ENCODE assay signal across 20 mouse cellular contexts in the genomic region with DNA sequence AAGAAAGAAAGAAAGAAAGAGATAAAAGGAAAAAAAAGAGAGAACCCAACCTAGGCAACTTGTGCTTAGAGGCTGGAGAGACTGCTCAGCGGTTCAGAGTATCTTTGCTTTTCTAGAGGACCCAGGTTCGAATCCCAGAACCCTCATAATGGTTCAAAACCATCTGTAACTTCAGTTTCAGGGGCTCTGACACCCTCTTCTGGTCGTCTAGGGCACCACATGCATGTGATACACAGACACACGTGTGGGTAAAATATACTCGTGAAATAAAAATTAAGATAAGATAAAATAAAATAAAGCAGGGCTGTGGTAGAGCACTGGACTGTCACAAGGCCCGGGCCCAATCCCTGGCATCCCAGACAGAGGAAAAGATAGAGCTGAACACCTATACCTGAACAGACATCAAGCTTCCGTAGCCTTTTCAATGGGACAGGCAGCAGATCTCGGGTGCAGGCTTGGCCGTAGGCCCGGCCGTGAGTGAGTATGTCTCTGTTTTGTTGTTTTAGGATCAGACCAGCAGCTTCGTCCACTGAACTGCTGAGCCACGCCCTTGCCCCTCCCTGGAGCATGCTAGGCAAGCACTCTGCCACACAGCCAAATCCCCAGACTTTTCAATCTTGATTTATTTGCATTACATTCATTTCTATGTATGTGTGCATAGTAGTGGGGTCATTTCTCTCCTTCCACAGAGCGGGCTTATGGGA. TPM values are rescaled to one million over a fixed set of nuclear protein-coding genes. Genes with fewer than 3 reads are reported as not detected.
A peak's percentile ranks its signal among the peaks of the same experiment; 100 is the strongest.
DNase-seq lines count a peak whose midpoint lies in the region; ATAC-seq and TF ChIP-seq lines count a peak whose summit lies in the region.
"Had no signal": no experiment of that assay in that cellular context is flagged by ENCODE, and none has a peak within 500 bp of the region (broad histone marks: within the 10 kb centered on the region; RNA-seq: fewer than 3 reads in every experiment).

No protein-coding gene starts in this region.

- no peak for TF ChIP-seq POLR2A in kidney, adult 2 months (IDR thresholded peaks at IDR 0.05; ENCODE audit: low read depth, low read length)

- no peaks in the 10 kb centered on the region for H3K27me3 ChIP-seq in kidney, adult 2 months (replicated peaks; ENCODE audit: control insufficient read depth, insufficient read depth, low read length)
- no peaks in the 10 kb centered on the region for H3K27me3 ChIP-seq in kidney, embryonic 15.5 days
- no peaks in the 10 kb centered on the region for H3K27me3 ChIP-seq in liver, embryonic 14.5 days (ENCODE audit: control insufficient read depth, insufficient read depth, low read length)
- H3K27me3 ChIP-seq in liver, embryonic 11.5 days (replicated peaks; ENCODE audit: control insufficient read depth, insufficient read depth, low read length): no peaks in the 10 kb centered on the region
- H3K27me3 ChIP-seq in E14TG2a.4 (ENCODE audit: insufficient read depth, low read length): no peaks in the 10 kb centered on the region
- H3K27me3 ChIP-seq in liver, postnatal 0 days (ENCODE audit: insufficient read depth, low read length): no peaks in the 10 kb centered on the region
- H3K27me3 ChIP-seq: embryonic facial prominence, embryonic 12.5 days; heart, embryonic 12.5 days; limb, embryonic 13.5 days; megakaryocyte, embryonic 14.5 days had no signal

- TF ChIP-seq EP300 in liver, embryonic 14.5 days (IDR thresholded peaks at IDR 0.05; ENCODE audit: low read depth): no peak
- TF ChIP-seq EP300 in liver, postnatal 0 days (IDR thresholded peaks at IDR 0.05; ENCODE audit: low read depth): no peak

- H3K4me3 ChIP-seq in kidney, adult 2 months (ENCODE audit: insufficient read depth, low read depth, low read length): no peak overlapping the region
- no peak overlapping the region for H3K4me3 ChIP-seq in kidney, embryonic 15.5 days (replicated peaks)
- H3K4me3 ChIP-seq in liver, embryonic 14.5 days (ENCODE audit: insufficient read depth in 1 of 2, low read depth in 2 of 2, low read length in 2 of 2): no peak overlapping the region
- H3K4me3 ChIP-seq in liver, embryonic 11.5 days (ENCODE audit: low read depth, low read length): no peak overlapping the region
- no peak overlapping the region for H3K4me3 ChIP-seq in E14TG2a.4 (replicated peaks; ENCODE audit: low read length)
- no peak overlapping the region for H3K4me3 ChIP-seq in liver, postnatal 0 days (ENCODE audit: low read depth, low read length)
- H3K4me3 ChIP-seq: embryonic facial prominence, embryonic 12.5 days; heart, embryonic 12.5 days; limb, embryonic 13.5 days; megakaryocyte, embryonic 14.5 days had no signal

- WGBS in kidney, adult 2 months: 69% methylated on average over 14 of the region's 14 CpGs
- WGBS in kidney, embryonic 15.5 days: 74% methylated on average over 14 of the region's 14 CpGs
- WGBS in liver, embryonic 14.5 days (ENCODE audit: insufficient replicate concordance): 64% methylated on average over 14 of the region's 14 CpGs
- 74% methylated on average over 14 of the region's 14 CpGs for WGBS in liver, embryonic 11.5 days
- 78% methylated on average over 14 of the region's 14 CpGs for WGBS in liver, postnatal 0 days (ENCODE audit: insufficient replicate concordance)

- H3K4me2 ChIP-seq in kidney, embryonic 15.5 days: no peak overlapping the region
- H3K4me2 ChIP-seq in liver, embryonic 14.5 days (ENCODE audit: low read depth): no peak overlapping the region
- no peak overlapping the region for H3K4me2 ChIP-seq in liver, embryonic 11.5 days
- no peak overlapping the region for H3K4me2 ChIP-seq in liver, postnatal 0 days (ENCODE audit: low read depth, low read length)
- H3K4me2 ChIP-seq: embryonic facial prominence, embryonic 12.5 days; heart, embryonic 12.5 days; limb, embryonic 13.5 days; lung, embryonic 14.5 days had no signal

- ATAC-seq in kidney, embryonic 15.5 days (replicated peaks; ENCODE audit: low FRiP score): no peak
- 0 out of 2 replicates have a peak, but pooled peaks have one; percentile 14 for ATAC-seq in liver, embryonic 14.5 days (ENCODE audit: insufficient read depth)
- ATAC-seq in liver, embryonic 11.5 days (replicated peaks; ENCODE audit: low FRiP score): no peak
- no peak for ATAC-seq in liver, postnatal 0 days
- ATAC-seq: hindbrain, postnatal 0 days had no signal

- H3K27ac ChIP-seq in kidney, adult 2 months (ENCODE audit: insufficient read depth, low read depth, low read length): no peak overlapping the region
- no peak overlapping the region for H3K27ac ChIP-seq in kidney, embryonic 15.5 days
- H3K27ac ChIP-seq in liver, embryonic 14.5 days: no peak overlapping the region
- H3K27ac ChIP-seq in liver, embryonic 11.5 days (ENCODE audit: low read depth, low read length): no peak overlapping the region
- H3K27ac ChIP-seq in liver, postnatal 0 days (ENCODE audit: low read depth): no peak overlapping the region
- H3K27ac ChIP-seq: embryonic facial prominence, embryonic 12.5 days; hindbrain, postnatal 0 days; limb, embryonic 13.5 days had no signal

- H3K9ac ChIP-seq in kidney, embryonic 15.5 days: no peak overlapping the region
- H3K9ac ChIP-seq in liver, embryonic 14.5 days (replicated peaks): no peak overlapping the region
- no peak overlapping the region for H3K9ac ChIP-seq in liver, embryonic 11.5 days (ENCODE audit: low read depth, low read length)
- H3K9ac ChIP-seq in liver, postnatal 0 days (replicated peaks): no peak overlapping the region
- H3K9ac ChIP-seq: embryonic facial prominence, embryonic 12.5 days; heart, embryonic 12.5 days; limb, embryonic 13.5 days; lung, embryonic 14.5 days had no signal

- DNase-seq in kidney, adult 2 months: no peak
- no peak for DNase-seq in liver, embryonic 14.5 days (ENCODE audit: low read depth in 3 of 3, low spot score in 3 of 3)
- no peak for DNase-seq in liver, embryonic 11.5 days (ENCODE audit: low spot score)
- DNase-seq in liver, postnatal 0 days: no peak
- no peak for DNase-seq in right cerebral cortex, adult 2 months (ENCODE audit: low spot score in 2 of 2)
- no peak for DNase-seq in B cell, adult 2 months
- DNase-seq: gastrocnemius, postnatal 36 days; heart, postnatal 36 days; right cerebral cortex, adult 18-20 months; thymus, postnatal 4 days had no signal

- H3K4me1 ChIP-seq in kidney, adult 2 months (ENCODE audit: control insufficient read depth, insufficient read depth, low read length): peaks cover 7% of the 10 kb centered on the region; the same call in 1 of the 2 replicates
- peaks cover 13% of the 10 kb centered on the region for H3K4me1 ChIP-seq in kidney, embryonic 15.5 days
- peaks cover 12 to 15% of the 10 kb centered on the region in 2 experiments for H3K4me1 ChIP-seq in liver, embryonic 14.5 days (replicated peaks; ENCODE audit: control insufficient read depth in 2 of 2, insufficient read depth in 2 of 2, low read length in 1 of 2)
- H3K4me1 ChIP-seq in liver, embryonic 11.5 days (replicated peaks; ENCODE audit: control insufficient read depth, insufficient read depth, low read length): peaks cover 6% of the 10 kb centered on the region; the same call in 1 of the 2 replicates
- H3K4me1 ChIP-seq in E14TG2a.4 (replicated peaks; ENCODE audit: low read depth, low read length): peaks cover 57% of the 10 kb centered on the region
- peaks cover 14% of the 10 kb centered on the region for H3K4me1 ChIP-seq in liver, postnatal 0 days (ENCODE audit: insufficient read depth)

- no peaks in the 10 kb centered on the region for H3K9me3 ChIP-seq in kidney, embryonic 15.5 days (replicated peaks)
- H3K9me3 ChIP-seq in liver, embryonic 14.5 days (ENCODE audit: control insufficient read depth, low read length): no peaks in the 10 kb centered on the region
- no peaks in the 10 kb centered on the region for H3K9me3 ChIP-seq in liver, embryonic 11.5 days (ENCODE audit: control insufficient read depth, low read length)
- H3K9me3 ChIP-seq in E14TG2a.4 (ENCODE audit: low read length): no peaks in the 10 kb centered on the region
- H3K9me3 ChIP-seq in liver, postnatal 0 days (ENCODE audit: low read length): no peaks in the 10 kb centered on the region
- H3K9me3 ChIP-seq: embryonic facial prominence, embryonic 12.5 days; heart, embryonic 12.5 days; limb, embryonic 13.5 days; megakaryocyte, embryonic 14.5 days had no signal

- 0 out of 2 replicates have a peak, but pooled peaks have one; percentile 7 for TF ChIP-seq CTCF in kidney, adult 2 months (conservative IDR thresholded peaks at IDR 0.05; ENCODE audit: insufficient read depth, insufficient read length, low read depth, low read length)
- TF ChIP-seq CTCF in liver, embryonic 14.5 days (IDR thresholded peaks at IDR 0.05; ENCODE audit: low read depth): peak; percentile 4; the same call in 1 of the 2 replicates
- peak; percentile 39 for TF ChIP-seq CTCF in E14TG2a.4 (conservative IDR thresholded peaks at IDR 0.05; ENCODE audit: low read length)
- peak; percentile 35; the same call in 1 of the 2 replicates for TF ChIP-seq CTCF in liver, postnatal 0 days (IDR thresholded peaks at IDR 0.05; ENCODE audit: low read depth)

- no peaks in the 10 kb centered on the region for H3K36me3 ChIP-seq in kidney, adult 2 months (ENCODE audit: control insufficient read depth, insufficient read depth, low read length)
- no peaks in the 10 kb centered on the region for H3K36me3 ChIP-seq in kidney, embryonic 15.5 days
- H3K36me3 ChIP-seq in liver, embryonic 14.5 days (replicated peaks; ENCODE audit: control insufficient read depth, insufficient read depth, low read depth): no peaks in the 10 kb centered on the region
- H3K36me3 ChIP-seq in liver, embryonic 11.5 days (ENCODE audit: control insufficient read depth, insufficient read depth, low read length): no peaks in the 10 kb centered on the region
- no peaks in the 10 kb centered on the region for H3K36me3 ChIP-seq in E14TG2a.4 (ENCODE audit: insufficient read depth, low read length)
- no peaks in the 10 kb centered on the region for H3K36me3 ChIP-seq in liver, postnatal 0 days (replicated peaks; ENCODE audit: insufficient read depth, low read length)
- H3K36me3 ChIP-seq: embryonic facial prominence, embryonic 12.5 days; heart, embryonic 12.5 days; limb, embryonic 13.5 days had no signal

RNA-seq across cellular contexts. Expression of a gene that starts 4.5 kb away (rescaled TPM):
- polyA plus RNA-seq in kidney, adult 2 months (2012; rRNA removed): 65.5 and 76.4 TPM in 2 replicates
- 292 and 299 TPM in 2 replicates for polyA plus RNA-seq in kidney, embryonic 15.5 days (2015; fragmentation: Nextera tagmentation; extraction: Ambion mirVana)
- 68.1 and 102 TPM in 2 replicates for polyA plus RNA-seq in liver, embryonic 14.5 days (2012; rRNA removed)
- 180 and 217 TPM in 2 replicates for polyA plus RNA-seq in liver, embryonic 14.5 days (2014; fragmentation: Nextera tagmentation; extraction: Ambion mirVana)
- 363 and 374 TPM in 2 replicates for polyA plus RNA-seq in liver, embryonic 11.5 days (2014; fragmentation: Nextera tagmentation; extraction: Ambion mirVana)
- 75.4 and 81.4 TPM in 2 replicates for polyA plus RNA-seq in liver, postnatal 0 days (2015; fragmentation: Nextera tagmentation; extraction: Ambion mirVana)

RNA-seq across cellular contexts. Expression of a gene that starts 16.7 kb away (rescaled TPM):
- polyA plus RNA-seq in kidney, adult 2 months (2012; rRNA removed): 0.34 and 0.48 TPM in 2 replicates
- polyA plus RNA-seq in kidney, embryonic 15.5 days (2015; fragmentation: Nextera tagmentation; extraction: Ambion mirVana): 0.32 TPM in 2 replicates
- not detected in 2 replicates for polyA plus RNA-seq in liver, embryonic 14.5 days (2012; rRNA removed)
- polyA plus RNA-seq in liver, embryonic 14.5 days (2014; fragmentation: Nextera tagmentation; extraction: Ambion mirVana): not detected in 2 replicates
- polyA plus RNA-seq in liver, embryonic 11.5 days (2014; fragmentation: Nextera tagmentation; extraction: Ambion mirVana): not detected in 2 replicates
- not detected in 2 replicates for polyA plus RNA-seq in liver, postnatal 0 days (2015; fragmentation: Nextera tagmentation; extraction: Ambion mirVana)
- polyA plus RNA-seq: forebrain, embryonic 11.5 days; heart, embryonic 12.5 days; lung, embryonic 14.5 days; spleen, adult 2 months had no signal

RNA-seq across cellular contexts. Expression of a gene that starts 24.4 kb away (rescaled TPM):
- polyA plus RNA-seq in kidney, adult 2 months (2012; rRNA removed): 22.4 and 25.2 TPM in 2 replicates
- polyA plus RNA-seq in kidney, embryonic 15.5 days (2015; fragmentation: Nextera tagmentation; extraction: Ambion mirVana): 3.9 and 4.2 TPM in 2 replicates
- polyA plus RNA-seq in liver, embryonic 14.5 days (2012; rRNA removed): 1.5 and 1.8 TPM in 2 replicates
- 0.36 and 0.47 TPM in 2 replicates for polyA plus RNA-seq in liver, embryonic 14.5 days (2014; fragmentation: Nextera tagmentation; extraction: Ambion mirVana)
- polyA plus RNA-seq in liver, embryonic 11.5 days (2014; fragmentation: Nextera tagmentation; extraction: Ambion mirVana): 1.4 and 1.7 TPM in 2 replicates
- polyA plus RNA-seq in liver, postnatal 0 days (2015; fragmentation: Nextera tagmentation; extraction: Ambion mirVana): 0.21 and 0.29 TPM in 2 replicates

RNA-seq across cellular contexts. Expression of a gene that starts 38.2 kb away (rescaled TPM):
- polyA plus RNA-seq in kidney, adult 2 months (2012; rRNA removed): 1.8 and 3.3 TPM in 2 replicates
- 3.2 and 3.4 TPM in 2 replicates for polyA plus RNA-seq in kidney, embryonic 15.5 days (2015; fragmentation: Nextera tagmentation; extraction: Ambion mirVana)
- polyA plus RNA-seq in liver, embryonic 14.5 days (2012; rRNA removed): 1.5 and 1.8 TPM in 2 replicates
- 1.3 and 1.7 TPM in 2 replicates for polyA plus RNA-seq in liver, embryonic 14.5 days (2014; fragmentation: Nextera tagmentation; extraction: Ambion mirVana)
- 2.0 and 2.1 TPM in 2 replicates for polyA plus RNA-seq in liver, embryonic 11.5 days (2014; fragmentation: Nextera tagmentation; extraction: Ambion mirVana)
- 2.4 TPM in 2 replicates for polyA plus RNA-seq in liver, postnatal 0 days (2015; fragmentation: Nextera tagmentation; extraction: Ambion mirVana)
